Mouse (Mus musculus) hindbrain, embryonic 15.5 days (tissue): ENCODE data around the gene Gm21970. TPM values are rescaled to one million over a fixed set of nuclear protein-coding genes. Genes with fewer than 3 reads are reported as not detected.

Source experiments
- ATAC-seq: fragments of 200-750 bp; cut with Nextera tagmentation; 2 replicates; pipeline ENCODE4 v1.8.0; 2017; ENCODE audit warnings: low read depth, moderate number of reproducible peaks, moderate TSS enrichment; ENCODE audit not compliant: low FRiP score
- H3K27ac ChIP-seq: fragments of 300-500 bp; sonication (generic); replicated peaks from 2 replicates; pipeline ENCODE4 v1.5.1; 2015; ENCODE audit warnings: mild to moderate bottlenecking, inconsistent platforms
- H3K27me3 ChIP-seq: fragments of 300-500 bp; sonication (generic); 2 replicates; pipeline ENCODE4 v1.6.1; 2015; ENCODE audit warnings: control low read depth, inconsistent platforms
- H3K36me3 ChIP-seq: fragments of 300-500 bp; sonication (generic); 2 replicates; pipeline ENCODE4 v1.6.1; 2015; ENCODE audit warnings: control low read depth, inconsistent platforms
- H3K4me1 ChIP-seq: fragments of 300-500 bp; sonication (generic); replicated peaks from 2 replicates; pipeline ENCODE4 v1.6.1; 2015; ENCODE audit warnings: control low read depth, inconsistent platforms
- H3K4me2 ChIP-seq: fragments of 300-500 bp; sonication (generic); 2 replicates; pipeline ENCODE4 v1.6.1; 2015; ENCODE audit warnings: moderate library complexity, mild to moderate bottlenecking, inconsistent platforms
- H3K4me3 ChIP-seq: fragments of 300-500 bp; sonication (generic); 2 replicates; pipeline ENCODE4 v1.5.1; 2015; ENCODE audit warnings: mild to moderate bottlenecking, inconsistent platforms
- H3K9ac ChIP-seq: fragments of 300-500 bp; sonication (generic); 2 replicates; pipeline ENCODE4 v1.6.1; 2015; ENCODE audit warnings: inconsistent platforms
- H3K9me3 ChIP-seq: fragments of 300-500 bp; sonication (generic); 2 replicates; pipeline ENCODE4 v1.6.1; 2016; ENCODE audit warnings: control low read depth, inconsistent platforms
- WGBS: fragments of 180-500 bp; shearing (Covaris S2); methylation state at CpG from one replicate; pipeline ENCODE4 v1.1.7; 2015; 5-methylcytosine and 5-hydroxymethylcytosine counted together
- polyA plus RNA-seq: library from polyadenylated mRNA; unstranded; fragments of >200 nt; fragmentation: Nextera tagmentation; extraction: Ambion mirVana; gene quantifications from 2 replicates; pipeline ENCODE4 v1.2.1, GENCODE M21; 2015

Gene Gm21970
- not detected in 2 replicates for polyA plus RNA-seq

- H3K27ac ChIP-seq: no peak within 1 kb of the TSS
- H3K9me3 ChIP-seq: no peaks in the 10 kb centered on the region
- H3K4me2 ChIP-seq: no peak within 1 kb of the TSS
- H3K36me3 ChIP-seq: peaks cover 37% of the 10 kb centered on the region
- no peak within 1 kb of the TSS for H3K4me3 ChIP-seq
- no peaks in the 10 kb centered on the region for H3K4me1 ChIP-seq
- no peaks in the 10 kb centered on the region for H3K27me3 ChIP-seq
- H3K9ac ChIP-seq: no peak within 1 kb of the TSS
- ATAC-seq: no peak
- WGBS: 86% methylated on average over 5 of the region's 5 CpGs
Measured at GRCm38 (mm10) chr16:91391421-91391820, at the start of gene Gm21970. TSS of gene Gm21970 (plus strand) at chr16:91391721.

DNA sequence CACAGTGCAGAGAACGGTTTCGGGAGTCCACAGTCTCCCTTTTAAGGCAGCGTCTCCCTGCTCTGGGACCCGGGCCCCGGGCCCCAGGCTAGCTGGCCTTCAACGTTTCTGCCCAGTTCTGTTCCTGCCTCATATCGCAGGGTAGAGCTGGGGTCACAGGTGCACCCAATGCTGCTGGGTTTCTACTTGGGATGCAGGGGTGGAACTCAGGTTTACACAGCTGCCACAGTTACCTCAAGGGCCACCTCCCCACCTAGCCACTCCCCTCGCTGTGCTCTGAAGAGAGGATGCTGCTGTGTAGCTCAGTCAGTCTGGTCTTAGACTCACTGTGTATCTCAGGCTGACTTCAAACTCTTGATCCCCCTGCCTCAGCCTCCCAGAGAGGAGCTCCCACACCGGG is 45.0 kb upstream of the Gm21970 start:
- H3K36me3 ChIP-seq: no peaks in the 10 kb centered on the region
- ATAC-seq: no peak
- no peak overlapping the region for H3K4me3 ChIP-seq
- H3K4me1 ChIP-seq: peaks cover 10% of the 10 kb centered on the region
- H3K9ac ChIP-seq: no peak overlapping the region
- peaks cover 30% of the 10 kb centered on the region for H3K27me3 ChIP-seq
- no peak overlapping the region for H3K27ac ChIP-seq
- no peak overlapping the region for H3K4me2 ChIP-seq
- H3K9me3 ChIP-seq: no peaks in the 10 kb centered on the region
- WGBS: 80% methylated on average over 9 of the region's 9 CpGs

GRCm38 (mm10) chr16:91347491-91348263 is 43.8 kb upstream of the Gm21970 start:
- WGBS: 52% methylated on average over 20 of the region's 20 CpGs
- Histone ChIP-seq H3K36me3 (no peaks in the 10 kb centered on the region), H3K9ac (no peak overlapping the region), H3K27ac (no peak overlapping the region), H3K27me3 (peaks cover 37% of the 10 kb centered on the region), H3K4me1 (peaks cover 12% of the 10 kb centered on the region), H3K4me2 (peak overlapping the region; percentile 23), H3K9me3 (no peaks in the 10 kb centered on the region), H3K4me3 (no peak overlapping the region)
- no peak for ATAC-seq

DNA sequence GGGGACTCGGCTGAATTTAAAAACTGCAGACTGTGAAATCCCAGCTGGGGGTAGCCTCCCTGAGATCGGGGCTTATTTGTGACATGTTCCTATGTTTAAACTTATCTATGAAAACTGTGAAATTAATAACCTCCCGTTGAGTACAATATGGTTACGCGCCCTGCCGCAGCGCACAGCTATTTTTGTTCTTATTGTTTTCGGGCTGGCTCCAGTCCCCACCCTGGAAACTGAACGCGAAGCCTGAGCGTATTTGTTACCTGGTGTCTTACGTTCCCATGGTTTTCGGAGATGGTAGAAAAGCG is 43.3 kb upstream of the Gm21970 start:
- H3K9ac ChIP-seq: no peak overlapping the region
- H3K9me3 ChIP-seq: no peaks in the 10 kb centered on the region
- no peak for ATAC-seq
- no peak overlapping the region for H3K27ac ChIP-seq
- H3K27me3 ChIP-seq: peaks cover 42% of the 10 kb centered on the region
- peaks cover 12% of the 10 kb centered on the region for H3K4me1 ChIP-seq
- no peak overlapping the region for H3K4me3 ChIP-seq
- H3K4me2 ChIP-seq: peak overlapping the region; percentile 23
- H3K36me3 ChIP-seq: no peaks in the 10 kb centered on the region
- 28% methylated on average over 14 of the region's 14 CpGs for WGBS

DNA sequence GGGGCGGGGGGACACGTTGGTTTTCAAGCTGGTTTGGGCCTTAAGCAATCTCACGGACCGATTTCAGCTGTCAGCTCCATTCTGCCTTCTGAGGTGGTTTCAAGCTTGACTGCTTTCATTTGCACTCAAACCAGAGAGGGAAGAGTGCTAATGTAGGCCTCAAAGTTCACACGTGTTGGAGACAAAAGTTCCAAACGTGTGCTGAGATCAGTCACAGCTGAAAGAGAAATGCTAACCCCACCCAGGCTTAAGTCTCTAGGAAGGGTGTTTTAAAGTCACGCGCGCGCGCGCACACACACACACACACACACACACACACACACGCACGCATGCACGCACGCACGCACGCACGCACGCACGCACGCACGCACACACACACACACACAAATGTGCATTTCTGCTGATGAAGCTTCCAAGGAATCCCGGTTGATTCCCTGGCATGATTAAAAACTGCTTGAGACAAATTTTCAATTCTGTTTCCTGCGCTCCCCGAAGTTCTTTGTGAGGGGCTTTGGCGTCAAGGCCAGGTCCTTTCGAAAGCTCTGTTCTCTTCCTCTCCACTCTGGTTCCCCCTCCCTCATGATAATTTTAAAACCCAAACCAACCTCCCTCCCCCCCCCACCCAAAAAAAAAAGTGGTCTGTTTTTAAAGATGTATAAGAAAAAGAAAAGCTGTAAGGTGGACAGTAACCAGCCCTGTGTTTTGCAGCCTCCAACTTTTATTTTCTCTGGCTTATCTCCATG is 42.8 kb upstream of the Gm21970 start:
- no peaks in the 10 kb centered on the region for H3K36me3 ChIP-seq
- H3K4me3 ChIP-seq: no peak overlapping the region
- ATAC-seq: no peak
- no peak overlapping the region for H3K27ac ChIP-seq
- H3K4me2 ChIP-seq: peak overlapping the region; percentile 23
- 66% methylated on average over 28 of the region's 28 CpGs for WGBS
- H3K9ac ChIP-seq: no peak overlapping the region
- no peaks in the 10 kb centered on the region for H3K9me3 ChIP-seq
- peaks cover 46% of the 10 kb centered on the region for H3K27me3 ChIP-seq
- H3K4me1 ChIP-seq: peaks cover 12% of the 10 kb centered on the region

- peak; percentile 38; the same call in 1 of the 2 replicates for ATAC-seq
- peaks cover 50% of the 10 kb centered on the region for H3K27me3 ChIP-seq
Measured at GRCm38 (mm10) chr16:91352084-91352562, 39.4 kb upstream of the Gm21970 start.

GRCm38 (mm10) chr16:91352749-91353148 is 38.8 kb upstream of the Gm21970 start:
- H3K9me3 ChIP-seq: no peaks in the 10 kb centered on the region
- no peak overlapping the region for H3K27ac ChIP-seq
- H3K4me2 ChIP-seq: no peak overlapping the region
- 70% methylated on average over 7 of the region's 7 CpGs for WGBS
- peaks cover 11% of the 10 kb centered on the region for H3K4me1 ChIP-seq
- no peak overlapping the region for H3K4me3 ChIP-seq
- no peak overlapping the region for H3K9ac ChIP-seq
- no peaks in the 10 kb centered on the region for H3K36me3 ChIP-seq
- H3K27me3 ChIP-seq: peaks cover 50% of the 10 kb centered on the region
- no peak for ATAC-seq

More at GRCm38 (mm10) chr16:91352084-91352562, 39.4 kb upstream of the Gm21970 start:
- Histone ChIP-seq H3K27ac (no peak overlapping the region), H3K4me3 (no peak overlapping the region), H3K9ac (no peak overlapping the region), H3K4me1 (peaks cover 12% of the 10 kb centered on the region), H3K36me3 (no peaks in the 10 kb centered on the region), H3K9me3 (no peaks in the 10 kb centered on the region), H3K4me2 (no peak overlapping the region)
- WGBS: 6% methylated on average over 7 of the region's 7 CpGs

- WGBS: 82% methylated on average over 6 of the region's 6 CpGs
- H3K9me3 ChIP-seq: no peaks in the 10 kb centered on the region
- no peak overlapping the region for H3K4me3 ChIP-seq
- H3K27ac ChIP-seq: no peak overlapping the region
- H3K27me3 ChIP-seq: peaks cover 50% of the 10 kb centered on the region
- no peak for ATAC-seq
- no peak overlapping the region for H3K4me2 ChIP-seq
- H3K9ac ChIP-seq: no peak overlapping the region
- H3K36me3 ChIP-seq: no peaks in the 10 kb centered on the region
- peaks cover 7% of the 10 kb centered on the region; the same call in 1 of the 2 replicates for H3K4me1 ChIP-seq
Measured at GRCm38 (mm10) chr16:91353177-91353576, 38.3 kb upstream of the Gm21970 start.

DNA sequence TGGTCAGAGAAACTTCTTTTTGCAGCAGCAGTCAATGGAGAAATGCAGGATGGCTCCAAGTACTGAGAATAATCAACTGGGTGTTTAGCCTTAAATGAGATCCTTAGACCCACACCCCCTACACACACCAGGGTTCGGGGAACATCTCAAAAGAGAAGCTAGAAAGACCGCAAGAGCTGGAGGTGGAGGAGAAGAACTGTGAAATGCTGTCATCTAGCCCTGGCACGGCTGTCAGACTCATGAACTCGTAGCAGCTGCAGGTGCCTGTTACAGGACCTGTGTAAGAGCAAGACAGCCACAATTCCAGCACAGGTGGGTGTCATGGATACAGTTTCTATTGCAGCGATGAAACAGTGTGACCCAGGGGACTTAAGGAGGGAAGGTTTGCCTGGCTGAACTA is 37.9 kb upstream of the Gm21970 start:
- Histone ChIP-seq H3K36me3 (no peaks in the 10 kb centered on the region), H3K27me3 (peaks cover 50% of the 10 kb centered on the region), H3K9ac (no peak overlapping the region), H3K27ac (no peak overlapping the region), H3K4me2 (no peak overlapping the region), H3K9me3 (no peaks in the 10 kb centered on the region), H3K4me3 (no peak overlapping the region), H3K4me1 (0 out of 2 replicates have a peak, but pooled peaks cover 2% of the 10 kb centered on the region)
- no peak for ATAC-seq
- 90% methylated on average over 5 of the region's 5 CpGs for WGBS

DNA sequence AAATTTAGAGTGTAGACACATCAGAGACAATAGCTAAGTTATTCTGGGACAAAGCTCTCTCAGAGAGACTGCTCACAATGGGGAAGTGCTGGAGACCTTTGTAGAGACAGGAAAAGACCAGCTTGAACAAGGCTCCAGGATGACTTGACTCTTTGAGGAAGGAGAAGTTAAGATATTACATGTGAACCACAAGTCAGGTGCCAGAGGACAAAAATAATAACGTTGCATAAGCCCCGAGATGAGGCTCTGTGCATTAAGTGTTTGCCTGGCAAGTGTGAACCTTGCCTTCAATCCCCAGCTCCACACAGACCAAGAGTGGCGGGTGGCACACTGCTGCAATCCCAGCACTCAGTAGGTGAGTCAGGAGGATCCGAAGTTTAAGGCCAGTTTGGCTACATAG is 36.9 kb upstream of the Gm21970 start:
- ATAC-seq: no peak
- Histone ChIP-seq H3K4me1 (0 out of 2 replicates have a peak, but pooled peaks cover 2% of the 10 kb centered on the region), H3K9me3 (no peaks in the 10 kb centered on the region), H3K4me3 (no peak overlapping the region), H3K4me2 (no peak overlapping the region), H3K27me3 (peaks cover 50% of the 10 kb centered on the region), H3K27ac (no peak overlapping the region), H3K9ac (no peak overlapping the region), H3K36me3 (no peaks in the 10 kb centered on the region)
- 76% methylated on average over 4 of the region's 4 CpGs for WGBS

DNA sequence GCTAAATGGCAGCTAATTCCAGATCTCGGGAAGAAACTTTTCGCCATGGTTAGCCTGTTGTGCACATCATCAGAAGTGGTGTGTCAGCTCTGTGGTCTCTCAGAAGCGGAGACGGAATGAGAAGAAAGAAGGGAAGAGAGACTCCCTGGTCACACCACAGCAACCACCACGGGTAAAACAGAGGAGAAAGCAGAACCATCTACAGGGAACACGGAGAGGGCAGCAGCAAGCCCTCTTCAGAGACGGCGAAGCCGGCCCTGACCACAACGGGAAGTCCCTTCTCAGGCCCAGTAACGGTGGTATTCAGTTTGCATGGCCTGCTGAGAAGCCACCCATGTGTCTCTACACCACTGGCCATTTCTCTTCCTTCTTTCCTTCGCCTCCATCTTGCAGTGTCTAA is 36.4 kb upstream of the Gm21970 start:
- 80% methylated on average over 12 of the region's 12 CpGs for WGBS
- Histone ChIP-seq H3K27ac (no peak overlapping the region), H3K4me2 (no peak overlapping the region), H3K27me3 (peaks cover 46% of the 10 kb centered on the region), H3K4me1 (0 out of 2 replicates have a peak, but pooled peaks cover 2% of the 10 kb centered on the region), H3K36me3 (no peaks in the 10 kb centered on the region), H3K9ac (no peak overlapping the region), H3K4me3 (no peak overlapping the region), H3K9me3 (no peaks in the 10 kb centered on the region)
- ATAC-seq: no peak
